Mouse (Mus musculus): ENCODE data around the gene Cenpp. TPM values are rescaled to one million over a fixed set of nuclear protein-coding genes. Genes with fewer than 3 reads are reported as not detected.

The Cenpp gene
- total RNA-seq (2021) (1 to 10 TPM in 1 of 2 experiments, under 1 TPM in 1; 0.79 to 1.0 TPM), polyA plus RNA-seq (2012; rRNA removed) (0.12 and 0.39 TPM in 2 replicates)
- long read RNA-seq, partial matches to known transcripts = 0 of 2 reads
- long read RNA-seq, other reads (novel, unspliced or antisense) = 2 of 2 reads

GRCm38 (mm10) chr13:49652481-49653179, at the start of gene Cenpp, which contains the start of gene Nol8:
Cenpp (minus strand) TSS chr13:49652785.
Nol8 (plus strand) TSS chr13:49653078.
- DNase-seq = peak; percentile 99

- DNase-seq = no peak
Observed at GRCm38 (mm10) chr13:49691056-49691455, 38.5 kb upstream of the Cenpp start.

GRCm38 (mm10) chr13:49684266-49684665, 31.7 kb upstream of the Cenpp start:
- DNase-seq = no peak

- no peak for DNase-seq
Observed at GRCm38 (mm10) chr13:49682233-49682846, 29.8 kb upstream of the Cenpp start.

GRCm38 (mm10) chr13:49681351-49682232, 29.0 kb upstream of the Cenpp start, which contains the start of gene Iars:
Iars (plus strand) TSS chr13:49682100.
- peak; percentile 99 for DNase-seq

GRCm38 (mm10) chr13:49677793-49678192, 25.2 kb upstream of the Cenpp start:
- DNase-seq = no peak

- no peak for DNase-seq
Observed at GRCm38 (mm10) chr13:49653180-49653541, 576 bp upstream of the Cenpp start.

- DNase-seq = no peak
Observed at GRCm38 (mm10) chr13:49651781-49652351, 719 bp downstream of the Cenpp start.

- DNase-seq = no peak
Observed at GRCm38 (mm10) chr13:49651136-49651535, 1.4 kb downstream of the Cenpp start.

GRCm38 (mm10) chr13:49646019-49646418, 6.6 kb downstream of the Cenpp start:
- no peak for DNase-seq

- no peak for DNase-seq
Observed at GRCm38 (mm10) chr13:49644731-49645529, 7.7 kb downstream of the Cenpp start.

GRCm38 (mm10) chr13:49643669-49644362, 8.8 kb downstream of the Cenpp start:
- no peak for DNase-seq

- DNase-seq = peak; percentile 47
Observed at GRCm38 (mm10) chr13:49642650-49643049, 9.9 kb downstream of the Cenpp start.

- no peak for DNase-seq
Observed at GRCm38 (mm10) chr13:49639965-49640364, 12.6 kb downstream of the Cenpp start.

GRCm38 (mm10) chr13:49629076-49629475, 23.5 kb downstream of the Cenpp start:
- DNase-seq = no peak

GRCm38 (mm10) chr13:49628167-49628566, 24.4 kb downstream of the Cenpp start:
- no peak for DNase-seq

GRCm38 (mm10) chr13:49623216-49623615, 29.4 kb downstream of the Cenpp start:
- peak; percentile 31 for DNase-seq

- DNase-seq = no peak
Observed at GRCm38 (mm10) chr13:49618365-49618764, 34.2 kb downstream of the Cenpp start.

- no peak for DNase-seq
Observed at GRCm38 (mm10) chr13:49617021-49617420, 35.6 kb downstream of the Cenpp start.

- no peak for DNase-seq
Observed at GRCm38 (mm10) chr13:49608589-49609322, 43.8 kb downstream of the Cenpp start.
